Mouse (Mus musculus): ENCODE data around the gene Rusc2.

- TF ChIP-seq ZC3H11A (IDR thresholded peaks at IDR 0.05; ENCODE audit: borderline replicate concordance, low read depth, low read length) (no peak), ZNF384 (IDR thresholded peaks at IDR 0.05; ENCODE audit: low read depth, low read length) (no peak), MAFK (IDR thresholded peaks at IDR 0.05; ENCODE audit: insufficient read depth, low read depth, low read length) (no peak)
These were observed 61.7 kb downstream of the Rusc2 start for GRCm38 (mm10) chr4:43443511-43443910.
